Mouse (Mus musculus): Measurements from ENCODE around the gene Olfr876. TPM values are rescaled to one million over a fixed set of nuclear protein-coding genes. Genes with fewer than 3 reads are reported as not detected.
"Not testable (repeated sequence)": the region's sequence is repeated elsewhere in the genome, so short reads cannot be mapped to it uniquely, and the experiment has no call there.

Gene Olfr876
- not detected in 2 replicates for polyA plus RNA-seq (2015; fragmentation: Nextera tagmentation; extraction: Ambion mirVana)

DNA sequence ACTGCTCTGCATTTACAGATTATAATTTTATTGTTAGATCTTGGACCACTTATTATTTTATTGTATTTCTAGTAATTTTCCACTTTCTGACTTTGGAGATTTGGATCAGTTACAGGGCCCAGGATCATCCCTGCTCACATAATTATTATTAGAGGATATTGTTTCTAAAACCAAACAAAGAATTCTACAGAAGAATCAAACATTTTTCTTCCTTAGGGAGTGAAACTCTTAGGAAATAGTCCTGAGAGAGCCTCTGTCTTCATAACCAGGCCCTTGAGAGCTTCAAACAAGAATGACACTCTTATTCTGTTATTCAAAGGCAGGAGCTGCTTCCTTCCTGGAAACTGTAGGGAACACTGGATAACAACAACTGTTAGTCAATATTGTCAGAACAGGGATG lies at the start of gene Olfr876:
Gene Olfr876 (plus strand): TSS at position 301 of the 400 bp plus-strand sequence.
- H3K4me2 ChIP-seq (ENCODE audit: low read depth, low read length) = no peak within 1 kb of the TSS
- H3K36me3 ChIP-seq (replicated peaks; ENCODE audit: insufficient read depth, low read length) = no peaks in the 10 kb centered on the region
- DNase-seq (no peak), ATAC-seq (no peak)
- no peaks in the 10 kb centered on the region for H3K27me3 ChIP-seq (ENCODE audit: insufficient read depth, low read length)
- no peaks in the 10 kb centered on the region for H3K9me3 ChIP-seq (ENCODE audit: low read length)
- no peak for TF ChIP-seq CTCF (IDR thresholded peaks at IDR 0.05; ENCODE audit: low read depth)
- TF ChIP-seq EP300 (IDR thresholded peaks at IDR 0.05; ENCODE audit: low read depth) = no peak
- no peak within 1 kb of the TSS for H3K4me3 ChIP-seq (ENCODE audit: low read depth, low read length)
- no peak within 1 kb of the TSS for H3K27ac ChIP-seq (ENCODE audit: low read depth)
- no peak within 1 kb of the TSS for H3K9ac ChIP-seq (replicated peaks)
- H3K4me1 ChIP-seq (ENCODE audit: insufficient read depth) = no peaks in the 10 kb centered on the region

DNA sequence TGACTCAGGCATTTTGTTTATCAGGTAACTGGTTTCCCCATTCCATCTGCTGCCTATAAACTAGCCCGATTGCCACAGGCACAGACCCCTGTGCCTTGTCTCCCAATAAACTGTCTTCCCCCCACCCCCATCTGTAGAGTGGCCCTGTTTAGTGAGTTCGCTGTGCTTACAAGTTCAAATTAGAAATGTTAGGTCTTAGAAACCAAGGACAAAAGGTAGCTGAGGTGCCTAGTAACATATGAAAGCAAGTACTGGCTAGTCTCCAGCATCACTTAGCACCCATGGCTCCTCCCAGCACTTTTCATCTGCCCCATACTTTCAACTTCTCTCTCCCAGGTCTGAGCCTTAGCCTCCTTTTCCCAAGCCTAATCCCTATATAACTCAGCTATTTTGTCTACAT lies 41.1 kb upstream of the Olfr876 start:
- no peaks in the 10 kb centered on the region for H3K36me3 ChIP-seq (replicated peaks; ENCODE audit: insufficient read depth, low read length)
- H3K4me1 ChIP-seq (ENCODE audit: insufficient read depth) = no peaks in the 10 kb centered on the region
- TF ChIP-seq CTCF (IDR thresholded peaks at IDR 0.05; ENCODE audit: low read depth) = no peak
- no peak for DNase-seq
- H3K27me3 ChIP-seq (ENCODE audit: insufficient read depth, low read length) = no peaks in the 10 kb centered on the region
- no peak overlapping the region for H3K4me3 ChIP-seq (ENCODE audit: low read depth, low read length)
- no peak overlapping the region for H3K27ac ChIP-seq (ENCODE audit: low read depth)
- no peaks in the 10 kb centered on the region for H3K9me3 ChIP-seq (ENCODE audit: low read length)
- no peak for ATAC-seq
- no peak overlapping the region for H3K9ac ChIP-seq (replicated peaks)
- WGBS (ENCODE audit: insufficient replicate concordance) = 85% methylated on average over 2 of the region's 2 CpGs
- H3K4me2 ChIP-seq (ENCODE audit: low read depth, low read length) = no peak overlapping the region

DNA sequence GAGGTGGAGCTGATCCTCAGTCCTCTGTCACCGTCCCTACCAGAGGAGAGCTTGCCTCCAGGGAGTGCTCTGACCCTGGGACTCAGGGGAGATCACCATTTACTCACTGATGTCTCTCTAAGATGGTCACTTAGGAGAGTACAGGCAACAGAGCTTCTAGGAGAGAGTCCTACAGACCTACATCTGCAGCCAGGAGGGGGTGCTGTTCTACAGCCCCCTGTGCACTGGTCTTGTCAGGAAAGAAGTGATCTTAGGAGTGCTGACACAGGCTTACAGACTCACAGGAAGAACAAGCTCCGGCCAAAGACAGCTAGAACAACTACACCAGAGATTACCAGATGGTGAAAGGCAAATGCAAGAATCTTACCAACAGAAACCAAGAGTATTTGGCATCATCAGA lies 40.3 kb upstream of the Olfr876 start:
- DNase-seq (no peak), ATAC-seq (no peak)
- 42% methylated on average over 2 of the region's 2 CpGs for WGBS (ENCODE audit: insufficient replicate concordance)
- H3K9ac ChIP-seq (replicated peaks) = no peak overlapping the region
- no peaks in the 10 kb centered on the region for H3K4me1 ChIP-seq (ENCODE audit: insufficient read depth)
- no peak overlapping the region for H3K4me3 ChIP-seq (ENCODE audit: low read depth, low read length)
- H3K9me3 ChIP-seq (ENCODE audit: low read length) = no peaks in the 10 kb centered on the region
- TF ChIP-seq CTCF (IDR thresholded peaks at IDR 0.05; ENCODE audit: low read depth) (no peak), EP300 (IDR thresholded peaks at IDR 0.05; ENCODE audit: low read depth) (no peak)
- no peaks in the 10 kb centered on the region for H3K27me3 ChIP-seq (ENCODE audit: insufficient read depth, low read length)
- H3K27ac ChIP-seq (ENCODE audit: low read depth) = no peak overlapping the region
- H3K4me2 ChIP-seq (ENCODE audit: low read depth, low read length) = no peak overlapping the region
- no peaks in the 10 kb centered on the region for H3K36me3 ChIP-seq (replicated peaks; ENCODE audit: insufficient read depth, low read length)

DNA sequence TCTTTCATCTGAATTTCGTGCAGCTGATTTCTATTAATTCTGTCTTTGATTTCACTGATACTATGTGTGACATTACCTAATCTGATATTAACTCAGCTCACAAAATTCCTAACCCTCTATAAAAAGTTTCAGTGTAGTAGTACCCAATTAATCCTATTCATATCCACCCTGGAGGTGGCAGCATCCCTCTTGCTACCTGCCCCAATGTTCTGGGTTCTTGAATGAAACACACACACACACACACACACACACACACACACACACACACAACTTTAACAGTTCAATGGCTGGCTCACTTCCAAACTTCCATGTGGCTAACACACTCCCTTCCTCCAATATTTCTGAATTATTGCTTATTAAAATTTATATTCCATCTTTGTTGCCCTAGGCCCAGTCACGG lies 32.2 kb upstream of the Olfr876 start:
- no peaks in the 10 kb centered on the region for H3K27me3 ChIP-seq (ENCODE audit: insufficient read depth, low read length)
- H3K4me2 ChIP-seq (ENCODE audit: low read depth, low read length) = no peak overlapping the region
- no peak overlapping the region for H3K9ac ChIP-seq (replicated peaks)
- no peak for TF ChIP-seq EP300 (IDR thresholded peaks at IDR 0.05; ENCODE audit: low read depth)
- H3K27ac ChIP-seq (ENCODE audit: low read depth) = no peak overlapping the region
- H3K4me3 ChIP-seq (ENCODE audit: low read depth, low read length) = no peak overlapping the region
- no peak for DNase-seq
- no peaks in the 10 kb centered on the region for H3K36me3 ChIP-seq (replicated peaks; ENCODE audit: insufficient read depth, low read length)
- H3K9me3 ChIP-seq (ENCODE audit: low read length) = no peaks in the 10 kb centered on the region
- ATAC-seq = no peak
- WGBS (ENCODE audit: insufficient replicate concordance) = 73% methylated on average over 2 of the region's 2 CpGs
- no peaks in the 10 kb centered on the region for H3K4me1 ChIP-seq (ENCODE audit: insufficient read depth)

DNA sequence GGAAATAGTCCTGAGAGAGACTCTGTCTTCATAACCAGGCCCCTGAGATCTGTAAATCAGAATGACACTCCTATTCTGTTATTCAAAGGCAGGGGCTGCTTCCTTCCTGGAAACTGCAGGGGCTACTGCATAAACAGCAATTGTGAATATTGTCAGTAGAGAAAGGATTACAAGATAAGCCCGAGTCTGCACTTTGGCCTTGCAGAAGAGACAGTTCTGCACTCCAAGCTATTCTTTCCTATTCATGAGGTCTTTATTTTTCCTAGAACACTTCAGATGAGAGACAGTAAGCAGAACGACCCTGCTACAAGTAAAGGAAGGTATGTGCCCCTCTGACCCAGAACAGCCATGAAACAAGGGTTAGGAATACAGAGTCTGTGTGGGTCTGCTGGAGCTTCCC lies 31.1 kb upstream of the Olfr876 start, which contains the start of gene Olfr875:
Gene Olfr875 (plus strand): TSS at position 99 of the 400 bp plus-strand sequence.
- Histone ChIP-seq H3K36me3 (replicated peaks; ENCODE audit: insufficient read depth, low read length) (no peaks in the 10 kb centered on the region), H3K4me3 (ENCODE audit: low read depth, low read length) (no peak within 1 kb of the TSS), H3K27ac (ENCODE audit: low read depth) (no peak within 1 kb of the TSS), H3K27me3 (ENCODE audit: insufficient read depth, low read length) (no peaks in the 10 kb centered on the region), H3K9ac (replicated peaks) (no peak within 1 kb of the TSS), H3K9me3 (ENCODE audit: low read length) (no peaks in the 10 kb centered on the region), H3K4me2 (ENCODE audit: low read depth, low read length) (no peak within 1 kb of the TSS), H3K4me1 (ENCODE audit: insufficient read depth) (no peaks in the 10 kb centered on the region)
- ATAC-seq (no peak), DNase-seq (no peak)
- 19% methylated on average over 2 of the region's 2 CpGs for WGBS (ENCODE audit: insufficient replicate concordance)
- no peak for TF ChIP-seq EP300 (IDR thresholded peaks at IDR 0.05; ENCODE audit: low read depth)
- no peak for TF ChIP-seq CTCF (IDR thresholded peaks at IDR 0.05; ENCODE audit: low read depth)

DNA sequence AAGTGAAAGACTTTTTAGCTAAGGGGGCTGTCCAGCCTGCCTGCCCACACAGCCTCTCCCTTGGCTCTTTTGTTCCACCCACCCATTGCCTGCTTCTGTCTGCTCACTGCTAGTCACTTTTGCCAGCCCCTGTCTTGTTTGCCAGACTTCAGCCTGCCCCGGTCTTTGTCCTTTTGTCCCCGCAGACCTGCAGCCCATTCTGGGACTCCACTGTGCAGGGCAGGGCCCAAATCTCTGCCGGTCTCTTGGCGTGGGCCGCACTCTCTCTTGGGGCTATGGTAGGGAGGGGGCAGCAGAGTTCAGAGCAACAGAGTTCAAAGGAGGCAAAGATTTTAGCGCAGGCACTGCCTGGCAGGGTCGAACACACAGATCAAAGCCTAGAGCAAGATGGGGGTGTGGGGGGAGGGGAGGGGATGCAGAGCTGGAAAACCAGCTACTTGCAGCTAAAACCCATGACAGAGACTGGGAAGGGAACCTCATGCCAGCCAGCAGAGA lies 20.0 kb upstream of the Olfr876 start:
- peaks cover 2% of the 10 kb centered on the region; the same call in 1 of the 2 replicates for H3K4me1 ChIP-seq (ENCODE audit: insufficient read depth)
- DNase-seq = peak; percentile 27
- no peaks in the 10 kb centered on the region for H3K36me3 ChIP-seq (replicated peaks; ENCODE audit: insufficient read depth, low read length)
- TF ChIP-seq CTCF (IDR thresholded peaks at IDR 0.05; ENCODE audit: low read depth) (no peak), EP300 (IDR thresholded peaks at IDR 0.05; ENCODE audit: low read depth) (no peak)
- H3K4me3 ChIP-seq (ENCODE audit: low read depth, low read length) = peak overlapping the region; percentile 24; the same call in 1 of the 2 replicates
- H3K27me3 ChIP-seq (ENCODE audit: insufficient read depth, low read length) = no peaks in the 10 kb centered on the region
- peak overlapping the region; percentile 63 for H3K4me2 ChIP-seq (ENCODE audit: low read depth, low read length)
- no peaks in the 10 kb centered on the region for H3K9me3 ChIP-seq (ENCODE audit: low read length)
- WGBS (ENCODE audit: insufficient replicate concordance) = 8% methylated on average over 7 of the region's 7 CpGs
- 0 out of 2 replicates have a peak overlapping the region, but pooled peaks have one; percentile 18 for H3K27ac ChIP-seq (ENCODE audit: low read depth)
- no peak overlapping the region for H3K9ac ChIP-seq (replicated peaks)
- peak; percentile 74 for ATAC-seq

DNA sequence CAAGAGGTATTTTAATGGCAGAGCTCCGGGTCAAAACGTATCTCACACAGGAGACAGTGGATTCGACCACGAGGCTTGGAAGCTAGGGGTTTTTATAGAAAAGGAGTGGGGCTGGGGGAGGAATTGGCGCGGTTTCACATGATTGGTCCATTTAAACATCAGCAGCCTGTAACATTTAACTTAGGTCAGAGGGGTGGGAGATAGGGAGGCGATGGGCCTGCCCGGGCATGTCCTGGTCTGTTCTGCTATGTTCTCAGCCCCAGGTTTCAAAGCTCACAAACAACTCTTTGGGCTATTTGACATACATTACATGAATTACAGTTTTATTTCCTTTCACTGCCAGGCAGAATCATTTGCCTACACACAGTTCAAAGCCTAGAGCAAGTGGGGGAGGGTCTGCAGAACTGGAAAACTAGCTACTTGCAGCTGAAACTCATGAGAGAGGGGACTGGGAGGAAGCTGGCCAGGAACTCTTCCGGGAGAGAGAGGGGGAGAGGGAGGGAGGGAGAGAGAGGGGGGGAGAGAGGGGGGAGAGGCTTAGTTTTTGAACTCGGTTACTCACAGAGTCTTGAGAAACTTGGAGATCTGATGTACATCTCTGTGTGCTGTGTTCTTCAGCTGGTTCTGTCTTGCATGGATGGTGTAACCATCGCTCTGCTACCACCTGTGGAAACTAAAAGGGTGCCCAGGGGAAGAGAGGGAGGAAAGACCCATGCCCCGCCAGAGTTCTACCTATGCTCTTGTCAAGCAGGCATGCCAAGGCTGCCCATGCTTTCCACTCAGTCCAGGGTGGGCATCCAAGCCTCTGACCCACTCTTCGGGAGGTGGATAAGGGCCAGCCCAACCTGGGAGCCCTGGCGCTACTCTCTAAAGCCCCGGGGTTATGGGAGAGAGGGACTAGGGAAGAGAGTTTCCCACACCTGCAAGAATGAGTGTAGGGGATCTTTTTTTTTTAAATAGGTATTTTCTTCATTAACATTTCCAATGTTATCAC lies 19.1 kb upstream of the Olfr876 start:
- DNase-seq; H3K27me3 ChIP-seq (ENCODE audit: insufficient read depth, low read length); ATAC-seq; H3K9ac ChIP-seq (replicated peaks); H3K36me3 ChIP-seq (replicated peaks; ENCODE audit: insufficient read depth, low read length); H3K9me3 ChIP-seq (ENCODE audit: low read length); H3K4me1 ChIP-seq (ENCODE audit: insufficient read depth); H3K4me2 ChIP-seq (ENCODE audit: low read depth, low read length); H3K4me3 ChIP-seq (ENCODE audit: low read depth, low read length); H3K27ac ChIP-seq (ENCODE audit: low read depth): not testable (repeated sequence)
- 53% methylated on average over 11 of the region's 15 CpGs for WGBS (ENCODE audit: insufficient replicate concordance)
